Mouse (Mus musculus) heart, embryonic 16.5 days (tissue): ENCODE data around the gene Olfr1054. TPM values are rescaled to one million over a fixed set of nuclear protein-coding genes. Genes with fewer than 3 reads are reported as not detected.

Experiments
- polyA plus RNA-seq: library from polyadenylated mRNA; unstranded; fragments of >200 nt; fragmentation: Nextera tagmentation; extraction: Ambion mirVana; gene quantifications from 2 replicates; pipeline ENCODE4 v1.2.1, GENCODE M21; 2015

Olfr1054 gene
- polyA plus RNA-seq, 1 experiment from 2014 or later = not detected

Other genes with a start within 250 kb of the Olfr1054 start
- not detected in 2 replicates for gene Olfr1037, start 248.0 kb downstream of the Olfr1054 start, polyA plus RNA-seq
- not detected in 2 replicates for gene Olfr1039, start 199.5 kb downstream of the Olfr1054 start, polyA plus RNA-seq
- not detected in 2 replicates for gene Olfr1040, start 188.7 kb downstream of the Olfr1054 start, polyA plus RNA-seq
- not detected in 2 replicates for gene Olfr1042, start 173.6 kb downstream of the Olfr1054 start, polyA plus RNA-seq
- not detected in 2 replicates for gene Olfr1043, start 167.9 kb downstream of the Olfr1054 start, polyA plus RNA-seq
- gene Olfr1044, start 157.6 kb downstream of the Olfr1054 start, polyA plus RNA-seq = not detected in 2 replicates
- not detected in 2 replicates for gene Olfr52, start 149.8 kb downstream of the Olfr1054 start, polyA plus RNA-seq
- not detected in 2 replicates for gene Olfr1045, start 132.4 kb downstream of the Olfr1054 start, polyA plus RNA-seq
- not detected in 2 replicates for gene Olfr1046, start 116.1 kb downstream of the Olfr1054 start, polyA plus RNA-seq
- not detected in 2 replicates for gene Olfr1047, start 104.0 kb downstream of the Olfr1054 start, polyA plus RNA-seq
- not detected in 2 replicates for gene Olfr1048, start 95.1 kb downstream of the Olfr1054 start, polyA plus RNA-seq
- not detected in 2 replicates for gene Olfr1049, start 77.1 kb downstream of the Olfr1054 start, polyA plus RNA-seq
- gene Olfr1051, start 56.3 kb downstream of the Olfr1054 start, polyA plus RNA-seq = not detected in 2 replicates
- not detected in 2 replicates for gene Olfr1052, start 43.0 kb downstream of the Olfr1054 start, polyA plus RNA-seq
- gene Olfr1053, start 20.1 kb downstream of the Olfr1054 start, polyA plus RNA-seq = not detected in 2 replicates
- not detected in 2 replicates for gene Olfr1055, start 14.9 kb upstream of the Olfr1054 start, polyA plus RNA-seq
- not detected in 2 replicates for gene Olfr1056, start 27.0 kb upstream of the Olfr1054 start, polyA plus RNA-seq
- not detected in 2 replicates for gene Olfr1057, start 43.0 kb upstream of the Olfr1054 start, polyA plus RNA-seq
- not detected in 2 replicates for gene Olfr1058, start 53.1 kb upstream of the Olfr1054 start, polyA plus RNA-seq
- not detected in 2 replicates for gene Olfr1061, start 78.6 kb upstream of the Olfr1054 start, polyA plus RNA-seq
- gene Olfr1062, start 91.3 kb upstream of the Olfr1054 start, polyA plus RNA-seq = not detected in 2 replicates
- gene Olfr1065, start 115.2 kb upstream of the Olfr1054 start, polyA plus RNA-seq = not detected in 2 replicates
- gene Olfr1066, start 120.8 kb upstream of the Olfr1054 start, polyA plus RNA-seq = not detected in 2 replicates
- gene Olfr228, start 152.0 kb upstream of the Olfr1054 start, polyA plus RNA-seq = not detected in 2 replicates
- gene Olfr1076, start 173.0 kb upstream of the Olfr1054 start, polyA plus RNA-seq = not detected in 2 replicates
- not detected in 2 replicates for gene Olfr1079, start 207.0 kb upstream of the Olfr1054 start, polyA plus RNA-seq
- not detected in 2 replicates for gene Olfr1080, start 222.8 kb upstream of the Olfr1054 start, polyA plus RNA-seq